Mouse (Mus musculus) megakaryocyte, adult 5-6 weeks (primary cell): Measurements from ENCODE around the gene Mtnr1a. TPM values are rescaled to one million over a fixed set of nuclear protein-coding genes. Genes with fewer than 3 reads are reported as not detected.
A peak's percentile ranks its signal among the peaks of the same experiment; 100 is the strongest.
"Not testable (repeated sequence)": the region's sequence is repeated elsewhere in the genome, so short reads cannot be mapped to it uniquely, and the experiment has no call there.

Source experiments
- ATAC-seq: 2 replicates; pipeline ENCODE4 v1.8.0; 2016; ENCODE audit warnings: mild to moderate bottlenecking, inconsistent platforms; ENCODE audit not compliant: poor library complexity, severe bottlenecking
- total RNA-seq, 2 experiments: library from RNA; stranded (forward) in 1 of 2; stranded (reverse) in 1 of 2; fragments of 153-499, 151-499 nt in 1 of 2; fragments of 221-1000, 200-1000 nt in 1 of 2; gene quantifications; 2 replicates each; pipeline versions ENCODE4 v1.2.3 to v1.2.4; 2015 to 2017

The Mtnr1a gene
- total RNA-seq (2015): not detected in 2 replicates
- total RNA-seq (2017): not detected in 2 replicates

DNA sequence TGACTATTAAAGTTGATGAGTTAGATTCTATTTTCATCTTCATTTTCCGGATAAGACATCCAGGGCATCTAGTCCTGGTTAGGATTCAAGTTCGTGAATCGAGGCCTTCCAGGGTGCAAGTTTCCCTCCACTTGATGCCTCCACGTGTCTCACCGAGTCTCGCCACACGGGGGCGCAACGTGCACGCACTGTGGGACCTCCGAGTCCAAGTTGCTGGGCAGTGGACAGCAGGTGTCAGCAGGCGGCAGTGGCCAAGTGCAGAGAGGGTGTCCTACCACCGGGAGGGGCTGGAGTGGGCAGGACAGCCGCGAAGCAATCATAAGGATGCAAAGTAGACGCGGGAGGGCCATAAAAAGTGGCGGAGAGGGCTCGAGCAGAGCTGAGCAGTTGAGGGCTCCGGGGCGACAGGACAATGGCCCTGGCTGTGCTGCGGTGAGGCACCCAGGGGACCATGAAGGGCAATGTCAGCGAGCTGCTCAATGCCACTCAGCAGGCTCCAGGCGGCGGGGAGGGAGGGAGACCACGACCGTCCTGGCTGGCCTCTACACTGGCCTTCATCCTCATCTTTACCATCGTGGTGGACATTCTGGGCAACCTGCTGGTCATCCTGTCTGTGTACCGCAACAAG lies at the start of gene Mtnr1a:
Gene Mtnr1a, plus strand, starts transcription at position 379 of the 628 bp plus-strand sequence.
- ATAC-seq: peak; percentile 63

DNA sequence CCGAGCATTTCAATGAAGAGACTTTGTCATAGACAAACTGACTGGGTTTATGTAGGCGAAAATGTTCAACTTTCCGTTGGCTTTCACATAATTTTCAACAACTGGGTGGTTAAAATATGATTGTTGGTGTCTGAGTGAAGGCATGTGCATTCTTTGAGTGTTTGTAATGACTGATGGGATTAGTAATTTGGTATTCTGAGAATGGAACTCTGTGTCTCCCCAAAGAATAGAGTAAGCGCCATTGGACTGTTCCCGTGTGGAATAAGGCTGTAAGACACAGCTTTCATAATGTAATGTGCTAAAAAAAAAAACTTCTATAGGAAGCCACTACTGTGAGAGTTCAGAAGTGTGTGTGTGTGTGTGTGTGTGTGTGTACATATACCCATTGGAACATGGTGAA lies 49.7 kb upstream of the Mtnr1a start:
- no peak for ATAC-seq

DNA sequence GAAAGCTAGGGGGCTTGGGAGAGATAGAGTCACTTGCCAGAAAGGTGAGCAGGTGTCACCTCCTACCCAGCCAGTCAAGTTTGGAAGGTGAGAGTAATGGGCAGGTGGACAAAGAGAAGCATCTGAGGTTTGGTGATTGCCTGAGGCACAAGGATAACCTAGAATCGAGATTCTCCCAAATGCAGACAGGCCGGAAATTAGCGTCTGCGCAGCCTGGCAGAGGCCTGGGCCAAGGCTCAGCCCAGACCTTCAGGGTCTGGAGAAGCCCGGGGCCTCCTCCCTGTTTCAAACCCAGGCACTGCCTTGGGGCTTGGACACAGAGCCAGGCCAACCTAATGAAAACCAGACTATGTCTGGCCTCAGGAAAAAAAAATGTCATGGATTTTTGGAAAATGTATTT lies 47.8 kb upstream of the Mtnr1a start:
- no peak for ATAC-seq

DNA sequence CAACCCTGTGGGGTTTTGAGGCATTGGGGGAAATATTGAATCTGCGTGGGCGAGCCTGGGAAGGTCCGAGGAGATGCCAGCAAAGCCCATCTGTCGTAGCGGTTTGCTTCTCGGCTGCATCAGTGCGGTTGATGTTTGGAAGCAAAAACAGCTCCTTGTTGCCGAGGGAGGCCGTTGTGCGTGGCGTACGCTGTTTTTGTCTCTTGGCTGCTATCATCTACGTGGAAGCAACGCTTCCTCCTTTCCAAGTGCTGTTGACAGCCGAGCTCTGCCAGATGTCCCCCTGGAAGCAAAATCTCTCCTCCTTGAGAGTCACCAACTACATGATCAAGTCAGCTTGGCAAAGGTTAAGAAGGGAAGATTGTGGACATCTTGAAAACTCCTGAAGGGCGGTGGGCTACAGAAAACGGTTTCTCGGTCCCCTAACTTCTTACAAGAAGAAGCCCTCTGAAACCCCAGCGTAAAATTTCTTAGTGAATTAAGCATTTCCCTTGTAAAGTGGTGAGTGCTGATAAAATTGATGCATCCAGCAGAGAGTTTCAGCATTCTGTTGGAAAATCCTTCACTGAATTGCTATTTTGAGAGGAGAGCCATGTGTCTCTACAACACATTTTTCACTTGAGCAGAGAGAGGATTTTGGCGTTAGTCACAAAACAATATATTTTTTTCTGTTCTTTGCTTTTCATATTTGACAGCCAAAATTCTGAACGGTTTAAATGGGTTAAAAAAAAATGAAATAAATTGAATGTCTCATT lies 46.8 kb upstream of the Mtnr1a start:
- ATAC-seq: no peak

DNA sequence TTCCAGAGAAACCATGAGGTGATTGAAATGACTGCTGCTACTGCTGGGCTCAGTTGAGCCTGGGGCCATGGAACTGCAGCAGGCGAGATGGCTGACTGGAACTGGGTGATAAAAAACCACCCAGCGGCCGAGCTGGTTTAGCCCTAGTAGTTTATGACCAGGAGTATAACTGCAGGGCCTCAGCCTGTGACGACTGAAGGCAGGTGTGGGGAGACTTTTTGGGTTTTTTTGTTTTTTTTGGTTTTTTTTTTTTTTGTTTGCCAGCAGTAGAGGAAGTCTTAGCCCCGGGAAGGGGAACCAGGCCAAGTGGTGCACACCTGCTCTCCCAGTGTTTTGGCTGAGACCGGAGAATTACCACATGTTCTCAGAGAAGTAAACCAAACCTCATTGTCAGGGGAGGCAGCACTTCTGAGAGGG lies 40.8 kb upstream of the Mtnr1a start:
- no peak for ATAC-seq

DNA sequence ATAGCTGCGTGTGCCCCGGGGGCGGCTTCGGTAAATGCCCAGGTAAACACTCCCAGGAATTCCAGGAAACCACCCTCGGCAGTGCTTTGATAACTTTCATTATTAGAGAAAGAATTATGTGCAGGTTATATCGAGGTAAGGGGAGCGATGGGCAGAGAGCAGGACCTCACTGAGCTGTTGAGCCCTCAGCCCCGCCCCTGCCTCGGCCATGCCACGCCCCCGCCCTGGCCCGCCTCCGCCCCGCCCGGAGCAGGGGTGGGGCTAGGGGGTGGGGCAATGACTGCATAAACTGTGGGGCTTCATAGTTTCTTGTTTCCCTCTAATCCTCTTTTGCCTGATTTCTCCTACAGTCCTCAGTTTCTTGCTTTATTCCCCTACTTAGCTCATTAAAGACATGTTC lies 30.6 kb upstream of the Mtnr1a start:
- no peak for ATAC-seq

DNA sequence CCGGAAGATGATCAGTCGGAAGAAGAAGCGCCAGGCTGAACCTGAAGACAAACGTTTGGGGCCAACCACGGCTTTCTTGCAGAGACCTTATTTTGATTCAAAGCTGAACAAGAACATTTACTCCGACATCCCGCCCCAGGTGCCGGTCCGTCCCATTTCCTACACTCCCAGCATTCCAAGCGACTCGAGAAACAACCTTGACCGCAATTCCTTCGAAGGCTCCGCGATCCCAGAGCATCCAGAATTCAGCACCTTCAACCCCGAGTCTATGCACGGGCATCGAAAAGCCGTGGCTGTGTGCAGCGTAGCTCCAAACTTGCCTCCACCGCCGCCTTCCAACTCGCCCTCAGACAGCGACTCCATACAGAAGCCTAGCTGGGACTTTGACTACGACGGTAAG lies 24.8 kb upstream of the Mtnr1a start:
- ATAC-seq: no peak

DNA sequence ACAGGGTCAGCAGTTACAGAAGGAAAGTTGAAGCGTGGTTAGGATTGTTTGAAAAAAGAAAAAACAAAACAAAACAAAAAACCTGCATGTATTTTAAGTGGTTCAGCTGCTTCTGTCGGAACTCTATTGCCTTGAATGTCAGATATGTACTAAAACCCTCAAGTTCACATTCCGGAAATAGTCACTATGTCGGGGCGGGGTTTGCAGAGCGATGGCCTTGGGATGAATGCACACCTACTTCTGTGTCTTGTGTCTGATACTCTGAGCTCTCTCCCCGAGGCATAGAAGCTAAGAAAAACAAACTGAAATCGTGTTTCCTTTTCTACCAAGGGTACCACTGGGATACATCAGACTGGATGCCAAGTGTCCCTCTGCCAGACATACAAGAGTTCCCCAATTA lies 18.5 kb upstream of the Mtnr1a start:
- ATAC-seq: no peak

DNA sequence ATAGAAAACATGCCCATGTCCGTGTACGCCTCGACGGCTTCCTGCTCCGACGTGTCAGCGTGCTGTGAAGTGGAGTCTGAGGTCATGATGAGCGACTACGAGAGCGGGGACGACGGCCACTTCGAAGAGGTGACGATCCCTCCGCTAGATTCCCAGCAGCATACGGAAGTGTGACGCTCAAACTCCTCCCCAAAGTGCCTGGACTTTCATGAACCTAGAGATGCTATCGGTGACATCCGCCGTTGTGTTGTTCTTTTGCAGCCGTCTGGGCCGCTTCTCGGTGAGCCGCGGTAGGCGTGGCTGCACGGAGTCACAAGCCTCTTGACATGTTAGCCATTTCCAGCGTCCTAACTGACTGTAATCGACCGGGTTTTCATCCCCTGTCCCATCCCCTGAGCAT lies 17.7 kb upstream of the Mtnr1a start:
- ATAC-seq: no peak

DNA sequence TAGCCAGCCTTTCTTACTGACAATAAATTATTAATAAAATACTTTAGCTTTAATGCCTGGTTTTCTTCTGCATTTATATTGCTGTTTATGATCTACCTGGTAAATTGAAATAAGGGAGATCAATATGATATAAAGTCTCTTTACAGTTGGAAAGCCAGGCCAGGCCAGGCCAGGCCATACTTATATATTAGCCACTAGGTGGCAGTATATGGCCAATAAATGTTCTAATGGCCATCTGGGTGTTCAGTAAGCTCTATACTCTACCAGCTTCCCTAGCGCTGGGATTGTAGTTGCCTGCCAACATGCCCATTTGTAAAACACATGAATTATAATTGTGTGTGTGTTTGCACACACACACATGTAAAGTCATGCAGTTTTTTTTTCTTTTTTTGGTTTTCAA lies 16.7 kb upstream of the Mtnr1a start:
- no peak for ATAC-seq

DNA sequence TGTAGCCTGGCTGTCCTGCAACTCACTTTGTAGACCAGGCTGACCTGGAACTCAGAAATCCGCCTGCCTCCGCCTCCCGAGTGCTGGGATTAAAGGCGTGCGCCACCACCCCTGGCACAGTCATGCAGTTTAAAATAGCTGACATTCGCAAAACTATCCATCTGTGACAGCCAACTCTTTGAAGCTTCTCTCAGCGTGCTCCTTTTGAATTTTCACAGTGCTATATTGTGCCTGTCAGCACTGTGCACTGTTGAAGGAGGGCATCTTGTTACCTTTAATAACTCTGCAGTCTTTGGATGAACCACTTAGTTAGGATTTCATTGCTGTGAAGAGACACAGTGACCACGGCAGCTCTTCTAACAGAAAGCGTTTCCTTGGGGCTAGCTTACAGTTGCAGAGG lies 16.3 kb upstream of the Mtnr1a start:
- no peak for ATAC-seq

DNA sequence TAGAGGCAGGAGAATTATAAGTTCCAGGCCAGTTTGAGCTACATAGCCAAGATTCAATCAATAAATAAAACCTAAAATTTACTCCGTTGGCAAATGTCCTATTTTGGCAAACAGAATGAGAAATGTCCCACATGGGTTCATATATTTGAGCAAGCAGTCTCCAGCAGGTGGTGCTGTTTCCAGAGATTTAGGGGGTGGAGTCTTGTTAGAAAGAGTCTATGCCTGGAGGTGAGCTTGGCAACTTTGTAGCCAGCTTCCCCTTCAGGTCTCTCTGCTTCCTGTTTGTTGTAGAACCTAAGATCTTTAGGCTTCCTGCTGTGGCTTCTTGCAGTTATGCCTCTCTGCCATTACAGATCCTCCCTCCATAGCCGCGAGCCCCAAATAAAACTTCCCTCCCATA lies 13.4 kb upstream of the Mtnr1a start:
- ATAC-seq: no peak

DNA sequence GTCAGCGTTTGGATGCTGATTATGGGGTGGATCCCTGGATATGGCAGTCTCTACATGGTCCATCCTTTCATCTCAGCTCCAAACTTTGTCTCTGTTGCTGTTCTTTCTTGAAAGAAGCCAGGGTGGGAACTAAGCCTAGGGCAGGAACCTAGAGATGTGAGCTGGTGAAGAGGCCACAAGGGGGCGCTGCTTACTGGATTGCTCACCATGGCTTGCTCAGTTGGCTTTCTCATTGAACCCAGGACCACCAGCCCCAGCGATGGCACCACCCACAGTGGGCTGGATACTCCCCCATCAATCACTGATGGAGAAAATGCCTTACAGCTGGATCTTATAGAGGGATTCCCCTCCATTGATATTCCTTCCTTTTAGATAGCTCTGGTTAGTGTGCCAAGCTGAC lies 12.1 kb upstream of the Mtnr1a start:
- ATAC-seq: no peak

DNA sequence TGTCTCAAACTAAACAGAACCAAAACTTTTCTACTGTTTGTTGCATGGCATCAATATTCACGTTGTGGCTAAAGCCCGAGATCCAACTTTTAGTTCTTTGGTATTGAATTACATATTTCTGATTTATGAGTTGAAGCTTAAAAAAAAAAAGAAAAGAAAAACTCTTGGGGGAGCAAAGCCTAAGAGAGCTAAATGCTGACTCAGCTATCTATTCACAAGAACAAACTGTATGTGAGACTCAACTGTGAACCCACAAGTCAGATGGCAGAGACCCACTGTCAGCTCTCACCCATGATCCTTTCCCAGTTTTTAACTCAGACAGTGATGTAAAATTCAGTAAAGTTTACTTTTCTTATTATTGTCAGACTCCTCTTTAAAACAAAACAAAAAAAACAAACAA lies 8.9 kb upstream of the Mtnr1a start:
- ATAC-seq: no peak

DNA sequence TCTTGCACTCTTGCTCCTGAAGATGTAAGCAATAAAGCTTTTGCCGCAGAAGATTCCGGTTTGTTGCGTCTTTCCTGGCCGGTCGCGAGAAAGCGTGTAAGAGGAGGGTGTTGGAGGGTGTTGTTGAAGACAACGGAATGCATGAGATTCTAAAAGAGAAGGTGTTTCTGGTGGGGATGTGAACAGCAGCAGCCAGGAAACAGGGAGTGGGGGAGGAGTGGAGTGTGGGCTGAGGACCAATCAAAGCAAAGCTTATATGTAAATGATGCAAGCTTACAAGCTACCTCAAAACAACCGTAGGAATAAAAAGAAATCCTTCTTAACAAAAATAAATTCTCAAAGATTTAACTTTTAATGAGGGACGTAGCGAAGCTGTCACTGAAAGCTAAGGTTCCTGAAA lies 6.6 kb upstream of the Mtnr1a start:
- ATAC-seq: no peak

DNA sequence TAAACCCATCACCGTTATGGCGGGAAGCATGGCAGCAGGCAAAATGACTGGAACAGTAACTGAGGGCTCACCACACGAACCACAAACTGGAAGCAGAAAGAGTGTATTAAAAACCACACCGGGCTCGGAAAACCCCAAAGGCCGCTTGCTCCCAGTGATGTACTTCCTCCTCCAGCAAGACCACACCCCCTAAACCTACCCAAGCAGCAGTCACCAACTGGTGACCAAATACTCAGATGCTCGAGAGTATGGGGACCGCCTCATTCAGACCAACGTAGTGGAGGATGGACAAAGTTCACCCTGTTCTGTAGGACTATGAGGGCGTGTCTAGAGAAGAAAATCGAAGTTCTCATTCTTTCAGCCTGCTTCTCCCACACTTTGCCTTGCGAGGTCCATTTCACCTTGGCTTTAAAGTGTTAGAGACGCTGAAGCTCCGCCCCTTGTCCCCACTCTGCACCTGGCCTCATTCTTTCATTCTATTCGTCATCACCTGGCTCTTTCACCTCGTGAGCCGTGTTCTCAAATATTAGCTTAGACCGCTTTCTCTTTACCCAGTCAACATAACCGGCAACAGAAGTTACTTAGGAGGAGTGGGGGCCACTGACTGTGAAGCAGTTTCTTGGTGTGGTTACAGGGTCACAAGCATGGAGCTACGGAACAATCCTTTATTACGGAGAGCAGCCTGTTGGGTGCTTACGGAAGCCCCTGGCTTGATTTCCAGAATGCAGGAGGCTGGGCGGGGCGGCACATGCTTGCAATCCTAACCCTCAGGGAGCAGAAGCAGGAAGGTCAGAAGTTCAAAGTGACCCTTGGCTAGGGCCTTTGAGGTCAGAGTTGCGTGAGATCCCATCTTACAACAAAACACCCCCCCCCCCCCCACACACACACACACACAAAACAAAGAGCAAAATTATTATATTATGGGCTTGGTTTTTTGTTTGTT lies 5.7 kb upstream of the Mtnr1a start:
- ATAC-seq: no peak

DNA sequence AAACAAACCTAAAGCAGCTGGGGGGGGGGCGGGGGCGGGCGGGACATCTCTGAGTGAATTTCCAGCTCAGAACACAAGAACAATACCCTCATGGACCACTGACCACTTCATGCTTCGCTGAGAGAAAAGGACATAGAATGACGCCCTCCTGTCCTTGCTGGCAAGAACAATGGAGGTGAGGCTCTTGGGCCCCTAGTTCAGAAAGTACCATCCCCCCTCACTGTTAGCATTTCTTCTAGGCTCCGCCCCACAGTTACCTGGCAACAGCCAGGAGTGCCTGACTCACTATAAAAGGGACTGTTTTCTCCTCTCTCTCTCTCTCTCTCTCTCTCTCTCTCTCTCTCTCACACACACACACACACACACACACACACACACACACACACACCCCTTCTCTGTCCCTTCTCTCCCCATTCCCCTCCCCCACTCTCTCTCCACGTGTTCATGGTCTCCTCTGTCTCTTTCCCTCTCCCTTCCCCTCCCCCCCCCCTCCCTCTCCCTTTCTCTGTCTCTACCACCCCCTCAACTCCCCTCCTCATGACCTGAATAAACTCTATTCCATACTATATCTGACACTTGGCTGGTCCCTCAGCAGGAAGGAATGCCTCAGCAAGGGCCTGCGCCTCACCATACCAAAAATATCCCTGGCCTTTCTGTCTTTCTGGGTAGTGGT lies 4.6 kb upstream of the Mtnr1a start:
- ATAC-seq: no peak

DNA sequence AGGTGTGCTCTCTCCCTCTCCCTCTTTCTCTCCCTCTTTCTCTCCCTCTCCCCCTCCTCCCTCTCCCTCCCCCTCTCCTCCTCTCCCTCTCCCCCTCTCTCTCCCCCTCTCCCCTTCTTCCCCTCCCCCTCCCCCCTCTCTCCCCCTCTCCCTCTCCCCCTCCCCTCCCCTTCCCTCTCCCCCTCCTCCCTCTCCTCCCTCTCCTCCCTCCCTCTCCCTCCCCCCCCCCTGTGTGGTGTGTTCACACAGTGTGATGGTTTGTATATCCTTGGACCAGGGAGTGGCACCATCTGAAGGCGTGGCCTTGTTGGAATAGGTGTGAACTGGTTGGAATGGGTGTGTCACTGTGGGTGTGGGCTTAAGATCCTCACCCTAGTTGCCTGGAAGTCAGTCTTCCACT lies 3.5 kb upstream of the Mtnr1a start:
- ATAC-seq: not testable (repeated sequence)

DNA sequence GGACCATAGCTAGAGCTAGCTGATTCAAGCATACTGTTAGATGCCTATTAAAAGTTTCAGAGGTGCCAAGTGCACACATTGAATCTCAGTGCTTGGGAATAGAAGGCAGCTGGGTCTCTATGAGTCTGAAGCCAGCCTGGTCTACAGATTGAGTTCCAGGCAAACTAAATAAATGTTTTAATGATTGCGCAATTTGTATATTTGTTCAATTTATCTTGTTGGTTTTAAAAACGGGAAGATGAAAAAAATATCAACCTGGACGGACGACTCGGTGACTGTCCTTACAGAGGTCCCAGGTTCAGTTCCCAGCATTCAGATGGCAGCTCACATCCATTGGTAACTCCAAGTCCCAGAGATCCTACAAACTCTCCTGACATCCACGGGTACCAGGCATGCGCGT lies 2.0 kb downstream of the Mtnr1a start:
- ATAC-seq: no peak

DNA sequence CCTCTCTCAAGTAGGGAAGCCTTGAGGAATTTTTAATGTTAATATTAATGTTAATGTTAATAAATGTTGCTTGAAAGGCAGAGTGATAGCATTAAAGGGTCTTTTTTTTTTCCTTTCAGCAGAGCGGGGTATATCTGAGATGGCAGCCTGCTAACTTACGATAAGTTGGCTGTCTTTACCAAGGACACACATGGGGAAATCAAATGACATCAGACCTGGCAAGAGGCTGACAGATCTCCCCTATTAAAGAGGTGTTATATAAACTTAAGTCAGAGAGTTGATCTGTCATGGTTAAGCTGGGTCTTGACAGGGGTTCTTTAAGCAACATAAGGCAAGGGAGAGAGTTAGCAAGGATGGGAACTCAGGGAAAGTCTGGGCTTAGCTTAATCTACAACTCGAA lies 11.9 kb downstream of the Mtnr1a start:
- no peak for ATAC-seq

DNA sequence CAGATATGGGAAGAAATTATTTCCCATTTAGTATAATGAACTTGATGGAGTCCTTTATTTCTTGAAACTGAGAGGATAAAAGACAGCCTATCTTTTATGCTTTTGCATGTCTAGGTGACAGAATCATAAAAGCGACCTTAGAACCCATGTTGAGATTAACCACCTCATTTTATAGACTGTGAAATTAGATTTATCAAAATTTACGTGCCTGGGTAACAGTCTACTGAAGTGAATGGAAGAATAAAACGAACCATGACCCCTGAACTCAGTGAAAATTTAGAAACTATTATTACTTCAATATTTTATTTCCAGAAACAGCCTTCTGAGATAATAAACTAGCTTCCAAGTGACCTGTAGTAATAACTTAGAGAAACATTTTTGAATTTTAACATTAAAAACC lies 24.7 kb downstream of the Mtnr1a start:
- ATAC-seq: no peak
